Mouse (Mus musculus): Measurements from ENCODE around the gene Mrps2.

DNA sequence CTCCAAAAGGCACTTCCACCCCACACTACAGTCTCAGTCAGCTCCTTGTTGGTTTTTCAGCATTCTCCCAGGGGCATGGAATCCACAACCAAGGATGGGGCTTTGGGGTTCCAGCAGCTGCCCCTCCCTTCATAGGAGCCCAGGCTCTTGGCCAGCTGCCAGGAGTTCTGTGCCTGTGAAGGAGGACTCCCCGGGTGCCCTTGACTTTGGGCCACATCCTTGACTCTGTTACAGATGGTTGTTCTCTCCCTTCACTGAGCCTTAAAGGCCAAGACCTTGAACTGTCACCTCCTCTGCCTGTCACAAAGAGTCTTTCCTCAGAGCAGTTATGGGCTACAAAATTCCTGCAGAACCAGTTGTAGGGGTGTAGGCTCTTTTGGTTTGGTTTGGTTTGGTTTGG lies 35.1 kb upstream of the Mrps2 start:
- TF ChIP-seq CTCF (IDR thresholded peaks at IDR 0.05; ENCODE audit: low read depth) (no peak), EP300 (IDR thresholded peaks at IDR 0.05; ENCODE audit: low read depth) (no peak)

All from liver, embryonic 14.5 days (tissue).